In the genomic region with DNA sequence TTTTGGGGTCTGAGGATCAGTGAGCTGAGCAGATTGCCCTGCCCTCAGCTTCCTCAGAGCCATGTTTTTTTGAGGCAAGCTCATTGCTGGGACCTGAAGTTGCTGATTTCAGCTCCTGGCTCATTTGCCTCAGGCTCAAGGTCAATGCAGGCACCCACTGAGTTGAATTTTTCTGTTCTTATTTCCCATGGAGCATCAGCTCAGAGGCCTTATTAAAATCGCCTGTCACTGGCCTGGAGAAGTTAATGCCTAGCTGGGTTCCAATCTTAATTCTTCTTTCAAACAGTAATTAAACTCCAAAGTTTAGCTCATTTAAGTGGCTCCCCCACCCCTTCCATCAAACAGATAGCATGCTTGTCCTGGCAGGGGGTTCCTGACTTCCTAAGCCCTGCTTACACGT, we compare ENCODE assay signal across 28 mouse cellular contexts.
DNase-seq lines count a peak whose midpoint lies in the region; ATAC-seq lines count a peak whose summit lies in the region.
"Had no signal": no experiment of that assay in that cellular context is flagged by ENCODE, and none has a peak within 500 bp of the region (broad histone marks: within the 10 kb centered on the region; RNA-seq: fewer than 3 reads in every experiment).

No protein-coding gene starts in this region.

- H3K4me3 ChIP-seq in forebrain, embryonic 10.5 days, result no peak overlapping the region
- no peak overlapping the region for H3K4me3 ChIP-seq in forebrain, embryonic 12.5 days (replicated peaks)
- H3K4me3 ChIP-seq in midbrain, embryonic 16.5 days (ENCODE audit: low read depth, low read length), result no peak overlapping the region
- H3K4me3 ChIP-seq in midbrain, embryonic 10.5 days, result no peak overlapping the region
- H3K4me3 ChIP-seq in limb, embryonic 10.5 days, result no peak overlapping the region
- no peak overlapping the region for H3K4me3 ChIP-seq in heart, embryonic 12.5 days
- H3K4me3 ChIP-seq: embryonic facial prominence, embryonic 13.5 days; forebrain, embryonic 13.5 days; heart, embryonic 15.5 days; hindbrain, embryonic 12.5 days; limb, embryonic 15.5 days; liver, embryonic 13.5 days; midbrain, embryonic 15.5 days; neural tube, embryonic 13.5 days had no signal

- H3K36me3 ChIP-seq in forebrain, embryonic 10.5 days (replicated peaks), result no peaks in the 10 kb centered on the region
- H3K36me3 ChIP-seq in forebrain, embryonic 12.5 days (replicated peaks), result no peaks in the 10 kb centered on the region
- H3K36me3 ChIP-seq in midbrain, embryonic 16.5 days (ENCODE audit: control insufficient read depth, insufficient read depth, low read length), result no peaks in the 10 kb centered on the region
- no peaks in the 10 kb centered on the region for H3K36me3 ChIP-seq in midbrain, embryonic 10.5 days
- H3K36me3 ChIP-seq in limb, embryonic 10.5 days, result no peaks in the 10 kb centered on the region
- H3K36me3 ChIP-seq in heart, embryonic 12.5 days, result no peaks in the 10 kb centered on the region
- H3K36me3 ChIP-seq: embryonic facial prominence, embryonic 13.5 days; G1E; heart, embryonic 15.5 days; hindbrain, embryonic 12.5 days; limb, embryonic 15.5 days; liver, embryonic 13.5 days; midbrain, embryonic 15.5 days; neural tube, embryonic 13.5 days had no signal

- no peak overlapping the region for H3K4me2 ChIP-seq in forebrain, embryonic 12.5 days
- no peak overlapping the region for H3K4me2 ChIP-seq in midbrain, embryonic 16.5 days (ENCODE audit: low read length)
- no peak overlapping the region for H3K4me2 ChIP-seq in heart, embryonic 12.5 days
- H3K4me2 ChIP-seq: embryonic facial prominence, embryonic 13.5 days; forebrain, embryonic 13.5 days; heart, embryonic 15.5 days; hindbrain, embryonic 12.5 days; limb, embryonic 15.5 days; liver, embryonic 13.5 days; midbrain, embryonic 15.5 days; neural tube, embryonic 13.5 days had no signal

- peaks cover 47% of the 10 kb centered on the region for H3K4me1 ChIP-seq in forebrain, embryonic 10.5 days
- H3K4me1 ChIP-seq in forebrain, embryonic 12.5 days, result peaks cover 6% of the 10 kb centered on the region; the same call in 1 of the 2 replicates
- peaks cover 2% of the 10 kb centered on the region; the same call in 1 of the 2 replicates for H3K4me1 ChIP-seq in midbrain, embryonic 16.5 days (ENCODE audit: control insufficient read depth, insufficient read depth, low read length)
- peaks cover 33% of the 10 kb centered on the region for H3K4me1 ChIP-seq in midbrain, embryonic 10.5 days
- peaks cover 32% of the 10 kb centered on the region for H3K4me1 ChIP-seq in limb, embryonic 10.5 days
- H3K4me1 ChIP-seq in heart, embryonic 12.5 days (replicated peaks), result peaks cover 13% of the 10 kb centered on the region; the same call in 1 of the 2 replicates
- H3K4me1 ChIP-seq: limb, embryonic 15.5 days; liver, embryonic 13.5 days; midbrain, embryonic 15.5 days had no signal

- peak; percentile 29 for DNase-seq in forebrain, embryonic 10.5 days (ENCODE audit: extremely low spot score, low spot score)
- DNase-seq in midbrain, embryonic 10.5 days (ENCODE audit: low spot score), result no peak
- DNase-seq in embryo, embryonic 10.5 days (ENCODE audit: low spot score), result peak; percentile 31
- peak; percentile 37 for DNase-seq in limb, embryonic 10.5 days (ENCODE audit: low spot score)
- DNase-seq in lung, postnatal 10 days, result no peak
- DNase-seq: adrenal gland, postnatal 10 days; cerebellum, adult 11-12 months; cerebellum, adult 9-11 months; gastrocnemius, postnatal 10 days; kidney, adult 11 months; liver, embryonic 13.5 days; lung, adult 18-20 months; right cerebral cortex, postnatal 14 days; thymus, postnatal 25 days had no signal

- ATAC-seq in forebrain, embryonic 12.5 days (ENCODE audit: low FRiP score), result no peak
- ATAC-seq in midbrain, embryonic 16.5 days, result peak; percentile 18
- ATAC-seq in heart, embryonic 12.5 days (ENCODE audit: insufficient number of reproducible peaks, low FRiP score), result no peak
- ATAC-seq: forebrain, embryonic 13.5 days; lung, postnatal 0 days; midbrain, embryonic 15.5 days; Patski had no signal

- peaks cover 64% of the 10 kb centered on the region for H3K27me3 ChIP-seq in forebrain, embryonic 10.5 days (ENCODE audit: poor library complexity, severe bottlenecking)
- peaks cover 8% of the 10 kb centered on the region for H3K27me3 ChIP-seq in forebrain, embryonic 12.5 days
- H3K27me3 ChIP-seq in midbrain, embryonic 16.5 days (ENCODE audit: control insufficient read depth, insufficient read depth, low read depth, low read length), result no peaks in the 10 kb centered on the region
- H3K27me3 ChIP-seq in midbrain, embryonic 10.5 days (ENCODE audit: low read depth, poor library complexity, severe bottlenecking), result no peaks in the 10 kb centered on the region
- H3K27me3 ChIP-seq in limb, embryonic 10.5 days (ENCODE audit: low read depth, poor library complexity, severe bottlenecking), result no peaks in the 10 kb centered on the region
- H3K27me3 ChIP-seq in heart, embryonic 12.5 days (replicated peaks), result no peaks in the 10 kb centered on the region
- H3K27me3 ChIP-seq: embryonic facial prominence, embryonic 13.5 days; forebrain, embryonic 13.5 days; heart, embryonic 15.5 days; hindbrain, embryonic 12.5 days; limb, embryonic 15.5 days; liver, embryonic 13.5 days; midbrain, embryonic 15.5 days; neural tube, embryonic 13.5 days; Patski had no signal

- no peaks in the 10 kb centered on the region for H3K9me3 ChIP-seq in forebrain, embryonic 10.5 days
- no peaks in the 10 kb centered on the region for H3K9me3 ChIP-seq in forebrain, embryonic 12.5 days
- H3K9me3 ChIP-seq in midbrain, embryonic 16.5 days (replicated peaks; ENCODE audit: control insufficient read depth, low read length, poor library complexity, severe bottlenecking), result no peaks in the 10 kb centered on the region
- H3K9me3 ChIP-seq in midbrain, embryonic 10.5 days (replicated peaks), result no peaks in the 10 kb centered on the region
- H3K9me3 ChIP-seq in limb, embryonic 10.5 days (replicated peaks), result no peaks in the 10 kb centered on the region
- no peaks in the 10 kb centered on the region for H3K9me3 ChIP-seq in heart, embryonic 12.5 days (replicated peaks)
- H3K9me3 ChIP-seq: embryonic facial prominence, embryonic 13.5 days; forebrain, embryonic 13.5 days; G1E; heart, embryonic 15.5 days; hindbrain, embryonic 12.5 days; limb, embryonic 15.5 days; liver, embryonic 13.5 days; midbrain, embryonic 15.5 days; neural tube, embryonic 13.5 days had no signal

- 2% methylated on average over 2 of the region's 2 CpGs for WGBS in forebrain, embryonic 10.5 days
- WGBS in forebrain, embryonic 12.5 days, result 1% methylated on average over 2 of the region's 2 CpGs
- WGBS in midbrain, embryonic 16.5 days, result 11% methylated on average over 2 of the region's 2 CpGs
- 11% methylated on average over 2 of the region's 2 CpGs for WGBS in midbrain, embryonic 10.5 days
- WGBS in limb, embryonic 10.5 days, result 13% methylated on average over 2 of the region's 2 CpGs
- WGBS in heart, embryonic 12.5 days, result 26% methylated on average over 2 of the region's 2 CpGs

- H3K9ac ChIP-seq in forebrain, embryonic 12.5 days, result no peak overlapping the region
- no peak overlapping the region for H3K9ac ChIP-seq in midbrain, embryonic 16.5 days (ENCODE audit: low read depth, low read length)
- H3K9ac ChIP-seq in heart, embryonic 12.5 days, result no peak overlapping the region
- H3K9ac ChIP-seq: embryonic facial prominence, embryonic 13.5 days; forebrain, embryonic 13.5 days; heart, embryonic 15.5 days; hindbrain, embryonic 12.5 days; limb, embryonic 15.5 days; liver, embryonic 13.5 days; midbrain, embryonic 15.5 days; neural tube, embryonic 13.5 days had no signal

- H3K27ac ChIP-seq in forebrain, embryonic 10.5 days, result peak overlapping the region; percentile 49; the same call in 1 of the 2 replicates
- no peak overlapping the region for H3K27ac ChIP-seq in forebrain, embryonic 12.5 days
- no peak overlapping the region for H3K27ac ChIP-seq in midbrain, embryonic 16.5 days (ENCODE audit: low read length)
- no peak overlapping the region for H3K27ac ChIP-seq in midbrain, embryonic 10.5 days (replicated peaks)
- H3K27ac ChIP-seq in limb, embryonic 10.5 days, result peak overlapping the region; percentile 73
- H3K27ac ChIP-seq in heart, embryonic 12.5 days (ENCODE audit: poor library complexity, severe bottlenecking), result no peak overlapping the region
- H3K27ac ChIP-seq: forebrain, embryonic 13.5 days; heart, embryonic 15.5 days; hindbrain, embryonic 12.5 days; limb, embryonic 15.5 days; liver, embryonic 13.5 days; macrophage; midbrain, embryonic 15.5 days; neural tube, embryonic 13.5 days had no signal

Comparison
In these comparisons a context has a peak if more than half of its experiments do, and no peak if none do; other contexts are left out.
1. H3K27ac ChIP-seq: peak in forebrain, embryonic 10.5 days (single experiment) and limb, embryonic 10.5 days (single experiment); none in forebrain, embryonic 12.5 days (single experiment), midbrain, embryonic 16.5 days (single experiment), midbrain, embryonic 10.5 days (single experiment) and heart, embryonic 12.5 days (single experiment).
2. DNase-seq: peak in forebrain, embryonic 10.5 days (single experiment), embryo, embryonic 10.5 days (single experiment) and limb, embryonic 10.5 days (single experiment); none in midbrain, embryonic 10.5 days (single experiment) and lung, postnatal 10 days (single experiment).